Mouse (Mus musculus) right cerebral cortex, postnatal 25 days (tissue): ENCODE data around the gene Frmpd4.

Experiments used
- DNase-seq: peaks from one replicate; pipeline ENCODE4 v3.0.0; 2022

Frmpd4 gene

GRCm38 (mm10) chrX:168123589-168123965 lies 453.5 kb downstream of the Frmpd4 start:
- no peak for DNase-seq

- peak; percentile 52 for DNase-seq
Measured at GRCm38 (mm10) chrX:168122806-168123588, 454.0 kb downstream of the Frmpd4 start.

- peak; percentile 5 for DNase-seq
Measured at GRCm38 (mm10) chrX:168041589-168041988, 535.4 kb downstream of the Frmpd4 start.

- no peak for DNase-seq
Measured at GRCm38 (mm10) chrX:168020574-168021145, 556.4 kb downstream of the Frmpd4 start.

GRCm38 (mm10) chrX:168017792-168018191 lies 559.2 kb downstream of the Frmpd4 start:
- no peak for DNase-seq

- no peak for DNase-seq
Measured at GRCm38 (mm10) chrX:167984835-167985234, 592.2 kb downstream of the Frmpd4 start.

- DNase-seq, result no peak
Measured at GRCm38 (mm10) chrX:167951207-167951606, 625.8 kb downstream of the Frmpd4 start.

GRCm38 (mm10) chrX:167909483-167909882 lies 667.5 kb downstream of the Frmpd4 start:
- DNase-seq, result no peak

- DNase-seq, result no peak
Measured at GRCm38 (mm10) chrX:167901046-167901445, 676.0 kb downstream of the Frmpd4 start.

- DNase-seq, result no peak
Measured at GRCm38 (mm10) chrX:167854821-167855220, 722.2 kb downstream of the Frmpd4 start.

- no peak for DNase-seq
Measured at GRCm38 (mm10) chrX:167832543-167832942, 744.5 kb downstream of the Frmpd4 start.

GRCm38 (mm10) chrX:167828456-167828855 lies 748.6 kb downstream of the Frmpd4 start:
- no peak for DNase-seq

- DNase-seq, result no peak
Measured at GRCm38 (mm10) chrX:167817363-167817762, 759.7 kb downstream of the Frmpd4 start.

GRCm38 (mm10) chrX:167810120-167810519 lies 766.9 kb downstream of the Frmpd4 start:
- no peak for DNase-seq

GRCm38 (mm10) chrX:167808572-167808971 lies 768.5 kb downstream of the Frmpd4 start:
- DNase-seq, result no peak

- DNase-seq, result no peak
Measured at GRCm38 (mm10) chrX:167788737-167789136, 788.3 kb downstream of the Frmpd4 start.

GRCm38 (mm10) chrX:167783526-167783925 lies 793.5 kb downstream of the Frmpd4 start:
- DNase-seq, result no peak

GRCm38 (mm10) chrX:167719564-167719981 lies 857.5 kb downstream of the Frmpd4 start:
- no peak for DNase-seq

- no peak for DNase-seq
Measured at GRCm38 (mm10) chrX:167719092-167719491, 857.9 kb downstream of the Frmpd4 start.

- no peak for DNase-seq
Measured at GRCm38 (mm10) chrX:167654806-167655495, 922.1 kb downstream of the Frmpd4 start.

GRCm38 (mm10) chrX:167654249-167654648 lies 922.8 kb downstream of the Frmpd4 start:
- DNase-seq, result no peak

GRCm38 (mm10) chrX:167597639-167598217 lies 979.3 kb downstream of the Frmpd4 start:
- no peak for DNase-seq

- DNase-seq, result peak; percentile 11
Measured at GRCm38 (mm10) chrX:167552827-167553226, 1024.2 kb downstream of the Frmpd4 start.

- no peak for DNase-seq
Measured at GRCm38 (mm10) chrX:167523151-167523550, 1053.9 kb downstream of the Frmpd4 start.
